Mouse (Mus musculus) mature B cell (primary cell): Measurements from ENCODE around the gene Rab14.

Experiments used
- in situ Hi-C: fragments of 300-500 bp; cut with MboI; formaldehyde crosslinking; loops from 2 replicates; pipeline ENCODE4 v1.14.3; 2019

Rab14 gene

GRCm38 (mm10) chr2:35200898-35201668 is at the start of gene Rab14:
Gene Rab14 (minus strand): TSS chr2:35201120.
- in situ Hi-C loops, result no loop called here

GRCm38 (mm10) chr2:35247763-35248162 is 46.8 kb upstream of the Rab14 start:
- in situ Hi-C loops, result no loop called here

GRCm38 (mm10) chr2:35244241-35244640 is 43.3 kb upstream of the Rab14 start:
- in situ Hi-C loops, result no loop called here

GRCm38 (mm10) chr2:35235021-35235420 is 34.1 kb upstream of the Rab14 start:
- in situ Hi-C loops, result no loop called here

GRCm38 (mm10) chr2:35233898-35234297 is 33.0 kb upstream of the Rab14 start:
- in situ Hi-C loops, result no loop called here

- in situ Hi-C loops, result no loop called here
Measured at GRCm38 (mm10) chr2:35232595-35233445, 31.9 kb upstream of the Rab14 start.

GRCm38 (mm10) chr2:35231871-35232270 is 31.0 kb upstream of the Rab14 start:
- in situ Hi-C loops, result no loop called here

- in situ Hi-C loops, result no loop called here
Measured at GRCm38 (mm10) chr2:35230215-35230614, 29.3 kb upstream of the Rab14 start.

- in situ Hi-C loops, result no loop called here
Measured at GRCm38 (mm10) chr2:35228145-35228544, 27.2 kb upstream of the Rab14 start.

GRCm38 (mm10) chr2:35224285-35224684 is 23.4 kb upstream of the Rab14 start:
- in situ Hi-C loops, result loop anchor here (5.0 kb wide), 1 partner anchor 43 kb away; no protein-coding TSS in a partner anchor

GRCm38 (mm10) chr2:35222822-35223391 is 22.0 kb upstream of the Rab14 start:
- in situ Hi-C loops, result loop anchor here (5.0 kb wide), 1 partner anchor 44 kb away; no protein-coding TSS in a partner anchor

GRCm38 (mm10) chr2:35218736-35219135 is 17.8 kb upstream of the Rab14 start:
- in situ Hi-C loops, result no loop called here

- in situ Hi-C loops, result no loop called here
Measured at GRCm38 (mm10) chr2:35216701-35217100, 15.8 kb upstream of the Rab14 start.

- in situ Hi-C loops, result no loop called here
Measured at GRCm38 (mm10) chr2:35215363-35215762, 14.4 kb upstream of the Rab14 start.

- in situ Hi-C loops, result no loop called here
Measured at GRCm38 (mm10) chr2:35214881-35215358, 14.0 kb upstream of the Rab14 start.

GRCm38 (mm10) chr2:35213345-35213910 is 12.5 kb upstream of the Rab14 start:
- in situ Hi-C loops, result no loop called here

GRCm38 (mm10) chr2:35211681-35212080 is 10.8 kb upstream of the Rab14 start:
- in situ Hi-C loops, result no loop called here

GRCm38 (mm10) chr2:35208931-35209665 is 8.2 kb upstream of the Rab14 start:
- in situ Hi-C loops, result no loop called here

GRCm38 (mm10) chr2:35208054-35208453 is 7.1 kb upstream of the Rab14 start:
- in situ Hi-C loops, result no loop called here

- in situ Hi-C loops, result no loop called here
Measured at GRCm38 (mm10) chr2:35206761-35207160, 5.8 kb upstream of the Rab14 start.

- in situ Hi-C loops, result no loop called here
Measured at GRCm38 (mm10) chr2:35203729-35204128, 2.8 kb upstream of the Rab14 start.
